Mouse (Mus musculus) layer of hippocampus, postnatal 10 days (tissue): ENCODE results near the gene Smim11. TPM values are rescaled to one million over a fixed set of nuclear protein-coding genes. Genes with fewer than 3 reads are reported as not detected.

Experiments
- DNase-seq, 2 experiments: peaks; one replicate each; pipeline ENCODE4 v3.0.0; 2021; ENCODE audit warnings: low spot score in 2 of 2
- total RNA-seq, 2 experiments: library from RNA; stranded (reverse); gene quantifications; 2 replicates each; pipeline ENCODE4 v1.2.3; 2021

Gene Smim11
- total RNA-seq, 2 experiments from 2014 or later, result 20.4 to 22.9 TPM

DNA sequence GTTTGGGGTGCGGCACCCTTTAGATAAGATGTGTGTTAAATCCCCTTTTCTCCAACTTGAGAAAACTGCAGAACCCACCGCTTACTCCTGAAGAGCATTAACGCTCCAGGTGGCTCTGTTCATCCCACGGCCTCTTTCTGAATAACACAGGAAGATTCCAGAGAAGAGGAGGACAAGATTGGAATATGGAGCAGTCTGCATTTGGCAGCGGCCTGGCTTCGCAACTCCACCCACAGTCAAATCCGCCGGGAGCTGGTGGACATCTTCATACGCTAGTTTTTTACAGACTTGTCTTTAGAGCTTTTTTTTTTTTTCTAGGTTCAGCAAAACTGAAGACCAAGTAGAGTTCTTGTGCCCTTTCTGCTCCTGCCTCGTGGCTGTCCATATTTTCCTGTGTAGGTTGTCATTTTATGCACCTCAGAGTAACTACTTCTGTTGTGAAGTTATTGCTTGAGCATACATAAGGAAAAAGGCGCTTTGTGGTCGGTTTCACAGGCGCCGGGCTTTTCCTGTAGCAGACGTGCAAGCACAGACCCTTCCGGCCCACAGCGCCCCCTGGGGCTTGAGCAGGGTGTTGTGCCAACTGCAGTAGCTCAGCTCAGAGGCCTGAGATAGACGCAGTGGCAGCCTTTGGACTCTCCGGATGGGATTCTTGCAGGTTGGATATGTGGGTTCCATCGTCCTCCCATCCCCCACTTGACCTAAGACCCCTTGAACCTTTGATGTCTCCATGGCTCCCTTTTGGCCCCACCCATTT is 18.4 kb downstream of the Smim11 start:
- peak; percentile 41 to 54 for DNase-seq

DNA sequence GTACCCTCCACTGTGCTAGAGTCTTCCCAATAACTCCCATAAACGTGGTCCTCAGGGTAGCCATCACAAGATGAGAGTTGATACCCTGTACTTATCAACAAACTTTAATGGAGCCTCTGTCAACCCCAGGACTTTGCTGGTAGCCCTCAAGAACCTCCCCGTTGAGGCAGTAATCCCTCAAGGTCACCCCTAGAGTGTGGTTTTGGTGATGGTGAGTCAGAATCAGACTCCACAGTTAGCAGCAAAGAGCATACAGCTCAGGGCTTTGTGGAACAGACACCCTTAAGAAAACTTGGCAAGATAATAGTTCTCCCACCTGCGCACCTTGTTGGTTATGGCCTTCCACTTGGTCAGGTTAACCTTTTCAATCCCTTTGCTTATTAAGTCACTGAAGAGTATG is 19.3 kb downstream of the Smim11 start:
- no peak for DNase-seq

- no peak for DNase-seq
Measured at GRCm38 (mm10) chr16:92321341-92321740, 20.3 kb downstream of the Smim11 start, which contains the start of gene Fam243. Gene Fam243 (minus strand): TSS chr16:92321441.

DNA sequence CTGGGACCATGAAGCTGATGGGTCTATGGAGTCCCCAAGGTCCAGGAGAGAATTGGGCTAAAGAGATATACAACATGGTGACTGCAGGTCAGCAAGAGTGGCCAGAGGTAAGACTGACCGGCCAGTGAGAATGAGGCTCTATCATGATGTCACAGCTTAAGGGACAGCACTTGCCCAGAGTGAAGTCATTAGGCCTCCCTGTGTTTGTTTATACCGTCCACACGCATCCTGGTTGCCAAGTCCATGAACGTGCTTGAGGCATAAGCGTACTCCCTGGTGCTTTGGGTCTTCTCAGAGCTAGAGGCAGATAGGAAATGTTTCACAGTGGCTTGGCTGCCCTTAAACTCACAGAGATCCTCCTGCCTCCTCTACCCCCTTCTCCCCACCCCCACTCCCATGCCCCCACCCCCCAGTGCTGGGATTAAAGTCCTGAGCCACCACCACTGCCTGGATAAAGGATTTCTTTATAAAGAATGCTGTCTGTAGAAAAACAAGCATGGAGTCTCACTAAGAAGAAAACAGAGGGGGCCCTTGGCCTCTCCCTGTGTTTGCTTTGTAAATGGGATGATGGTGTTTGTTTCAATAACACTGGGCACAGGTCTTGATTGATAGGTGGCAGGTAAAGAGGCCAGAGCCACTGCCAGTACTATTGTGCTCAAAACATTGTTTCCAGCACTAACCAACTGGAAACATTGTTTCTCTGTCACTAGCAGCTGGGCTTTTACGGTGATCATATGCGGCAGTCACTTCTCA is 23.4 kb downstream of the Smim11 start:
- no peak for DNase-seq

GRCm38 (mm10) chr16:92325062-92325406 is 23.9 kb downstream of the Smim11 start:
- DNase-seq, result no peak

DNA sequence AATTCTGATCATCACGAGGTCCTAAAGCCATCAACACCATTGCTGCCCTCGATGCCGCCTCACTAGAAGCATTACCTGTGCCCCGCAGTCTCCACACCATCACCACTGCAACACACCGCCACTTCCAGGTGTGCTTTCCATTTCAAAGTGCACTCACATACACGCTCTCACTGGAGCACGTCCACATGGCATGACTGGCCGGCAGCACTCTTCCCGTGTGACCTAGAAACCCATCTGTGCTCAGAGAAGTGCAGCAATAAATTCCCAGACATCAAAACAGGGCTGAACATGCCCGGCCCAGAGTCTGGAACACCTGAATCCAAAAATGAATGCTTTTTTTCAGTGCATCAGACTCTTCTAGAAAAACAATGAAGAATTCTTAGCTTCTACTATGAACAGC is 26.8 kb downstream of the Smim11 start:
- DNase-seq, result no peak

- no peak for DNase-seq
Measured at GRCm38 (mm10) chr16:92330966-92331365, 29.9 kb downstream of the Smim11 start.

DNA sequence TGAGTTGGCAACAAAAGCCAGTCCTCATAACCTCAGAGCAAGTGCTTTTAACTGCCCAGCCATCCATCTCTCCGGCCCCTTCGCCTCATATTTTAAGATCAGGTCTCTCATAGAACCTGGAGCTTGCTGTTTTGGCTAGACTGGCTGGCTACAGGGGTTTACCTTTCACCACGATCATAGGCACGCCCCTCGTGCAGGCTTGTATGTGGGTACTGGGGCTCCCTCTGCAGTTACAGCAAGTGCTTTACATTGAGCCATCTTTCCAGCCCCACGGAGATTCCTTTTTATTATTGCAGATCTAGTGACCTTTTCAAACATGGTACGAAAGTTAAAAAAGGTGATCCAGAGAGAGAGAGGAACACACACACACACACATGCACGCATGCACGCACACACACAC is 33.5 kb downstream of the Smim11 start:
- no peak for DNase-seq

DNA sequence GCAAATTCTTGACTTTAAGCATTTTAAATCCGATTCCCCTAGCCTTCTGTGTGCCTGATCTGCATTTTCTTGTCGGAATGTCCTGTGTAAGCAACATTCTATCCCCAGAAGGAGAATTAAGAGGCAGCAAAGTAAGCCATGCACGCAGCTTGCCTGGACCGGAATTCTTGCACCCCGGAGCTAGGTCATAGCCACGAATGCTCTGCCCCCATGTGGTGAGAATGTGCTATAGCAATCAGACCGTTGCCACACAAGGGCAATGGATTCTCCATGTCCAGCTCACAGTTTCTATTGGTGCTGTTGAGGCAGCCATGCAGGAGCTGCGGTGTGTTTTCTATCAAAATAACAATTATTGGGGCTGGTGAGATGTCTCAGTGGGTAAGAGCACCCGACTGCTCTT is 35.2 kb downstream of the Smim11 start:
- DNase-seq, result peak; percentile 79 to 80

GRCm38 (mm10) chr16:92340612-92341511 is 39.8 kb downstream of the Smim11 start:
- DNase-seq, result peak; percentile 80 to 86

GRCm38 (mm10) chr16:92345177-92345576 is 44.1 kb downstream of the Smim11 start:
- DNase-seq, result no peak

GRCm38 (mm10) chr16:92346297-92346916 is 45.3 kb downstream of the Smim11 start:
- DNase-seq, result peak; percentile 35 to 52

GRCm38 (mm10) chr16:92348941-92349340 is 47.9 kb downstream of the Smim11 start:
- DNase-seq, result no peak

- DNase-seq, result no peak
Measured at GRCm38 (mm10) chr16:92353295-92353694, 52.2 kb downstream of the Smim11 start.

DNA sequence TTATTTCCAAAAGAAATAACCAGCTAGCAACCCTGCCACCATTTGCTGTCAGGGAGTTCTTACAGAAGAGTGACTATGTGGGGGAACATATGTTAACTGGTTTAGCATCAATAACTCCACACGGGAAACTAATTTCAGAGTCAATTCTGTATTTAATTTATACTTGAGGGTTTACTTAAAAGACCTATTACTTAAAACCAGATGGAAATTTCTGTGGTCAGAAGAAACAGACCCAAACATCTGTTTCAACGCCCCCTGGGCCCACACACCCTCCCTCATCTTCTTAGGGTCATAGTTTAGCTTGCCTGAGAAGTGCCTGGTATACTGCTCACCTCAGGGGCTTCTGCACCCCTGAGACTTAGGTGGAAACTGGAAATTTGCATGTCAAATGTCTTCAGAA is 52.8 kb downstream of the Smim11 start:
- no peak for DNase-seq

DNA sequence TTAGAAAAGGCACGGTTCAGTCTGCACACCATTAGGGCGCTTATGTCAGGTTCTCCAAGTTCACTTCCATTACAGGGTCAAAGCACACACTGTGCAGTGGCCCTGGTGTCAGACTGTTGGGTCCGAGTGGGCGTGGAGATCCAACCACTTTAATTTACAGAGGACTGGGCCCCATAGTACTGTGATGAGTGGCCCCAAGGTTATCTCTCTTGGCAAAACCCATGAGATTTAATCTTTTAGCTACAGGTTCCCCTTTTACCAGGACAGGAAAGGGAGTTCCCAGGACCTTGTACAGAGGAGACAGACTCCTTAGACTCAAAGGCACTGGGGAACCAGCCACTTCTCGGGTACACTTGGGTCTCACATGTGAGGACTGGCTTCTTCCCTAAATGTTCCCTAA is 54.3 kb downstream of the Smim11 start:
- DNase-seq, result no peak

DNA sequence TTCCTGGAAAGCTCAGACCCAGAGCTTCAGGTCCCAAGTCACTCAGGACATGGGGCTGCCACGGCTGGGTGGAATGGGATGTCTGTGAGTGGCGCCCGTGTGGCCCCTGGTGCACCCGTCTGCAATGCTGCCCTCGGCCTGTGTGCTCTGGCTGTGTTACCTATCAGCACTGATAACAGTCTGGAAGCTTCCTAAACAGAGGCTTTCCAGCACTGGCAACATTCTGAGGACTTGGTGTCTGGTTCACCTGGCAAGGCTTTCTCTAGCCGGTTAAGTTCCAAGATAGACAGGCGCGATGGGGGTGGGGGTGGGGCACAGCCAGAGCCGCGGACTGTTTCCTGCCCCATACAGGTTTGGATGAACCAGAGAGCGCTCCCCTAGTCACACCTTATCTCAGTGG is 54.9 kb downstream of the Smim11 start:
- DNase-seq, result no peak

DNA sequence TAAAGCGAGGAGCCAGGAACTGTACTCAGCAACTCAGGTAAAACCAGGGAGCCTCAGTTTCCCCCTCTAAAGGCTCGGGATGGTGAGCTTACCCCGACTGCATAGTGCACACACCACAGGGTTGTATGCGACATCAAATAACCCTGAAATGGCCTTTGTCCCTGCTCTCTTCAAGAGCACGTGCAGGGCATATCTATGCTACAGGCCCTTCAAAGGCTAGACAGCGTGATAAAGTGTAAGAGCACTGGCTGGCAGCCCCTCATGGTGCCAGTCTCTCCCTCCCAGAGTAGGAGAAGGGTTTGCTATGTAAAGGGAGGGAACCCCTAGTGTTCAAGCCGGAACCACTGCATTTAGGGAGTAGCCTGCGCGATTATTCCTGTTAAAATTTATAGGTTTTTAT is 55.9 kb downstream of the Smim11 start:
- no peak for DNase-seq

DNA sequence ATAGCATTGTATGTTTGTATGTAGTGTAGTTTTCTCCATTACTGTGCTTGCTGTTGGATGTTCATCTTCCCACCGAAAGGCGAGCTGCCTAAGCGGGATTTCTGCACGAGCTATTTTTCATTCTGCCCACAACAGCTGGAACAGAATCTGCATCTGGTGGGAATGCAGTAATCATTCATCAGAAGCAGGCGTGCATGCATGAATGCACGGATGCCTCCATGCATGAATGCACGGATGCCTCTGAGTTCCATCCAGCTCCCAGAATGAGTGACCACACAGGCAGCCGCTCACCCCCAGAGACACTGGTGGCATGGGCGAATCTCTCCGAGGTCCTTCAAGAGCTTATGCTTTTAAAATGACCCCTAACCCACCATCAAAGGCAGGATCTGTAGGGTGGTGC is 56.5 kb downstream of the Smim11 start:
- DNase-seq, result no peak

DNA sequence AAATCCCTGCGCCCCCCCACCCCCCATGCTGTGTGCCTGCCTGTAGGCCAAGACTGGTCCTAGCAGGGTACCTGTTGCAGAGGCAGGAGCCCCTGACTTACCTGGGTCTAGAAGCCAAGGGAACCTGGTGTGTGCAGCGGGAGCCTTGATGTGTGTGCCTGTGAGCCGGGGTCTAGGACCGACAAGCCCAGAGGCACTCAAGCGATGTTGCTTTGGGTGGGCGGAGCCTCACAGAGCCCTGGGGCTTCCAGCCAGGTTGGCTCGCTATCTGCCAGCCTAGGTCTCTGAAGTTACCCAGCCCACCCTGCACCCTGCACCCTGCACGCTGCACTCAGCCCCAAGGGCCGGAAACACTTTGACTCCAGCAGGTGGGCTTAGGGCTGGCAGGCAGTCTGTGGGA is 57.6 kb downstream of the Smim11 start:
- no peak for DNase-seq

DNA sequence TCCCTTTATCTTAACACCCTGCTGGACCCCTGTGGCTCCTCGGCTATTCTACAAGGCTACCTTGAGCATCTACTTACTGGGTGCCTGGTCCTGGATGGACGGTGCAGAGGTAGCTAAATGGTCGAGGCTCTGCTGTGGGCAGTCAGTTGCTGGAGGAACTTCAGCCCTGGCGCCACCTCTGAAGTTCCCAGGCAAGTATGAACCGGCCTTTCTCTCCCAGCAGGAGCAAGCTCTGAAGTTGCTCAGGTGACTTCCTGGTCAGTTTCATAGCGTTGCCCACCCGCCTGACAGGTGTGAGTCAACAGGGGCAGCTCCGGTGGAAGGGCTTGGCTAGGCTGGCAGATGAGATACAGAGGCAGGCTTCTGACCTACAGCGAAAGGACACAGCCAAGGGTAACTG is 58.1 kb downstream of the Smim11 start, which contains the start of gene Kcne1:
Kcne1 (minus strand) TSS at position 240 of the 400 bp plus-strand sequence.
- no peak for DNase-seq
